Mouse (Mus musculus) mouse embryonic stem cell (cell line): Measurements from ENCODE around the gene Dhx30.
"Not testable (repeated sequence)": the region's sequence is repeated elsewhere in the genome, so short reads cannot be mapped to it uniquely, and the experiment has no call there.

Experiments
- in situ Hi-C, 2 experiments: fragments of 300-500 bp; cut with MboI; formaldehyde crosslinking; loops; 1 replicate in 1 of 2; 3 replicates in 1 of 2; pipeline ENCODE4 v1.14.3; 2019 to 2020; ENCODE audit warnings: low sequenced_read_pairs in 2 of 2, low pct_unique_long_range_greater_than_20kb in 1 of 2, mixed read lengths in 1 of 2; ENCODE audit not compliant: unreplicated experiment in 1 of 2

Dhx30 gene

GRCm38 (mm10) chr9:110100627-110101600 is 16.7 kb downstream of the Dhx30 start:
- in situ Hi-C loops = no loop called here

GRCm38 (mm10) chr9:110097791-110098190 is 19.8 kb downstream of the Dhx30 start:
- in situ Hi-C loops = loop anchor here (10.0 kb wide), 2 partner anchors 203 to 213 kb away; no protein-coding TSS in a partner anchor

- in situ Hi-C loops = loop anchor here (10.0 kb wide), 2 partner anchors 200 to 210 kb away; no protein-coding TSS in a partner anchor
Observed at GRCm38 (mm10) chr9:110094761-110095160, 22.9 kb downstream of the Dhx30 start.

- in situ Hi-C loops = loop anchor here (10.0 kb wide), 2 partner anchors 199 to 209 kb away; no protein-coding TSS in a partner anchor
Observed at GRCm38 (mm10) chr9:110093303-110093702, 24.3 kb downstream of the Dhx30 start.

- in situ Hi-C loops = no loop called here
Observed at GRCm38 (mm10) chr9:110085693-110086092, 31.9 kb downstream of the Dhx30 start.

- in situ Hi-C loops = no loop called here
Observed at GRCm38 (mm10) chr9:110084201-110084964, 33.2 kb downstream of the Dhx30 start.

- in situ Hi-C loops = no loop called here
Observed at GRCm38 (mm10) chr9:110081066-110081465, 36.6 kb downstream of the Dhx30 start.

GRCm38 (mm10) chr9:110076468-110076867 is 41.2 kb downstream of the Dhx30 start:
- in situ Hi-C loops = not testable (repeated sequence)

GRCm38 (mm10) chr9:110071843-110072242 is 45.8 kb downstream of the Dhx30 start:
- in situ Hi-C loops = no loop called here

- in situ Hi-C loops = no loop called here
Observed at GRCm38 (mm10) chr9:110071011-110071410, 46.6 kb downstream of the Dhx30 start.

- in situ Hi-C loops = no loop called here
Observed at GRCm38 (mm10) chr9:110070358-110070757, 47.3 kb downstream of the Dhx30 start.

- in situ Hi-C loops = no loop called here
Observed at GRCm38 (mm10) chr9:110068745-110069144, 48.9 kb downstream of the Dhx30 start.

- in situ Hi-C loops = no loop called here
Observed at GRCm38 (mm10) chr9:110064641-110065040, 53.0 kb downstream of the Dhx30 start.

- in situ Hi-C loops = no loop called here
Observed at GRCm38 (mm10) chr9:110062861-110063260, 54.8 kb downstream of the Dhx30 start.

GRCm38 (mm10) chr9:110062405-110062804 is 55.2 kb downstream of the Dhx30 start:
- in situ Hi-C loops = no loop called here

GRCm38 (mm10) chr9:110060761-110061160 is 56.9 kb downstream of the Dhx30 start:
- in situ Hi-C loops = no loop called here

- in situ Hi-C loops = no loop called here
Observed at GRCm38 (mm10) chr9:110057200-110057599, 60.4 kb downstream of the Dhx30 start.

GRCm38 (mm10) chr9:110054781-110055180 is 62.8 kb downstream of the Dhx30 start:
- in situ Hi-C loops = no loop called here

- in situ Hi-C loops = no loop called here
Observed at GRCm38 (mm10) chr9:110054080-110054421, 63.6 kb downstream of the Dhx30 start.
